Mouse (Mus musculus) myocyte (in vitro differentiated cells): Measurements from ENCODE around the gene Fanci. TPM values are rescaled to one million over a fixed set of nuclear protein-coding genes. Genes with fewer than 3 reads are reported as not detected.

ENCODE experiments used
- H3K27me3 ChIP-seq: one replicate; pipeline ENCODE4 v1.6.1; 2011; ENCODE audit not compliant: control insufficient read depth, insufficient read depth, insufficient read length
- H3K36me3 ChIP-seq: one replicate; pipeline ENCODE4 v1.6.1; 2011; ENCODE audit not compliant: control insufficient read depth, insufficient read depth
- H3K4me2 ChIP-seq: one replicate; pipeline ENCODE4 v1.6.1; 2011; ENCODE audit warnings: low read depth, control low read depth
- H3K4me3 ChIP-seq: one replicate; pipeline ENCODE4 v1.5.1; 2011; ENCODE audit warnings: mild to moderate bottlenecking, control low read depth, moderate library complexity
- H3K79me2 ChIP-seq: one replicate; pipeline ENCODE4 v1.6.1; 2011; ENCODE audit not compliant: control insufficient read depth, insufficient read depth
- H3ac ChIP-seq: one replicate; pipeline ENCODE4 v1.6.1; 2011; ENCODE audit not compliant: control insufficient read depth, insufficient read length
- CEBPB ChIP-seq: IDR thresholded peaks from 2 replicates; pipeline ENCODE4 v1.6.1; 2011; ENCODE audit warnings: mild to moderate bottlenecking, moderate library complexity; ENCODE audit not compliant: poor library complexity, insufficient read depth, severe bottlenecking
- E2F4 ChIP-seq: IDR thresholded peaks from one replicate; pipeline ENCODE4 v1.6.1; 2011; ENCODE audit warnings: mild to moderate bottlenecking, control low read depth, moderate library complexity; ENCODE audit not compliant: insufficient read depth
- MAX ChIP-seq: IDR thresholded peaks from one replicate; pipeline ENCODE4 v1.6.1; 2011; ENCODE audit warnings: low read depth, mild to moderate bottlenecking, control low read depth
- MYOD1 ChIP-seq, 3 experiments: IDR thresholded peaks; one replicate each; pipeline ENCODE4 v1.6.1; 2011; ENCODE audit warnings: control low read depth in 2 of 3, low read depth in 2 of 3, mild to moderate bottlenecking in 2 of 3, moderate library complexity in 1 of 3; ENCODE audit not compliant: insufficient read length in 2 of 3, control insufficient read depth in 1 of 3
- MYOG ChIP-seq, 3 experiments: IDR thresholded peaks; one replicate each; pipeline ENCODE4 v1.6.1; 2011; ENCODE audit warnings: control low read depth in 2 of 3, low read depth in 2 of 3, mild to moderate bottlenecking in 2 of 3; ENCODE audit not compliant: insufficient read length in 2 of 3, control insufficient read depth in 1 of 3, insufficient read depth in 1 of 3
- POLR2A ChIP-seq: IDR thresholded peaks from one replicate; pipeline ENCODE4 v1.6.1; 2011; ENCODE audit warnings: low read depth, mild to moderate bottlenecking, control low read depth, moderate library complexity; ENCODE audit not compliant: insufficient read length
- POLR2AphosphoS2 ChIP-seq: IDR thresholded peaks from one replicate; pipeline ENCODE4 v1.6.1; 2011; ENCODE audit warnings: low read depth, control low read depth; ENCODE audit not compliant: insufficient read length
- REST ChIP-seq: IDR thresholded peaks from one replicate; pipeline ENCODE4 v1.6.1; 2011; ENCODE audit warnings: mild to moderate bottlenecking, control low read depth, moderate library complexity; ENCODE audit not compliant: insufficient read depth, insufficient read length
- SRF ChIP-seq: IDR thresholded peaks from one replicate; pipeline ENCODE4 v1.6.1; 2011; ENCODE audit warnings: low read depth; ENCODE audit not compliant: control insufficient read depth, insufficient read length
- TCF12 ChIP-seq: IDR thresholded peaks from one replicate; pipeline ENCODE4 v1.6.1; 2011; ENCODE audit warnings: mild to moderate bottlenecking, control low read depth; ENCODE audit not compliant: poor library complexity, insufficient read depth, severe bottlenecking
- TCF3 ChIP-seq: IDR thresholded peaks from one replicate; pipeline ENCODE4 v1.6.1; 2011; ENCODE audit warnings: low read depth, control low read depth; ENCODE audit not compliant: insufficient read length
- USF1 ChIP-seq: IDR thresholded peaks from one replicate; pipeline ENCODE4 v1.6.1; 2011; ENCODE audit warnings: low read depth, mild to moderate bottlenecking, control low read depth, moderate library complexity
- polyA plus RNA-seq: library from polyadenylated mRNA; unstranded; fragments of >200 nt; fragmentation: generic; extraction: Trizol; gene quantifications from one replicate; pipeline ENCODE4 v1.2.1, GENCODE M21; 2012; ENCODE audit warnings: missing spikeins

Gene Fanci
- polyA plus RNA-seq, 1 experiment, result 1.6 TPM

DNA sequence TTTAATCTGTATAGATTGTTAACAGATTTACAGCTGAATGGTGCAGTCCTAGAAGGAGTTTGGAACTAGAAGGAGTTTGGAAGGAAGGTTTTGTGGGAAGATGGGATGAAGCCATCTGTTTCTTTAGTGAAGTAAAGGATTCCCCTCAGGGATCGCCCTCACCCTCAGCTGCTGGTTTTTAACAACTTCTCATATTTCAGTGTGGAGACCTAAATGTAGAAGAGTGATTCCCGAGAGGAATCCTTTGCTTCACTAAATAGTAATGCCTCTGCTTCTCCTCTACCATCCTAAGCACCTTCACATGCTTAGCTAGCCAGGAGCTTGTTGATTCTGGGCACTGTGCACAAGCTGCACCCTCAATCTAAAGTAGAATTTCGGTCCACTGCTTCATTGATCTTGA lies 258 bp upstream of the Fanci start:
- Histone ChIP-seq H3K4me3 (peak overlapping the region; percentile 60), H3K79me2 (no peaks in the 10 kb centered on the region), H3K4me2 (peak overlapping the region; percentile 81), H3K27me3 (peaks cover 7% of the 10 kb centered on the region), H3K36me3 (no peaks in the 10 kb centered on the region), H3ac (peak overlapping the region; percentile 37)
- TF ChIP-seq REST, result no peak
- no peak for TF ChIP-seq MAX
- TF ChIP-seq TCF12, result no peak
- TF ChIP-seq USF1, result no peak
- no peak for TF ChIP-seq SRF

DNA sequence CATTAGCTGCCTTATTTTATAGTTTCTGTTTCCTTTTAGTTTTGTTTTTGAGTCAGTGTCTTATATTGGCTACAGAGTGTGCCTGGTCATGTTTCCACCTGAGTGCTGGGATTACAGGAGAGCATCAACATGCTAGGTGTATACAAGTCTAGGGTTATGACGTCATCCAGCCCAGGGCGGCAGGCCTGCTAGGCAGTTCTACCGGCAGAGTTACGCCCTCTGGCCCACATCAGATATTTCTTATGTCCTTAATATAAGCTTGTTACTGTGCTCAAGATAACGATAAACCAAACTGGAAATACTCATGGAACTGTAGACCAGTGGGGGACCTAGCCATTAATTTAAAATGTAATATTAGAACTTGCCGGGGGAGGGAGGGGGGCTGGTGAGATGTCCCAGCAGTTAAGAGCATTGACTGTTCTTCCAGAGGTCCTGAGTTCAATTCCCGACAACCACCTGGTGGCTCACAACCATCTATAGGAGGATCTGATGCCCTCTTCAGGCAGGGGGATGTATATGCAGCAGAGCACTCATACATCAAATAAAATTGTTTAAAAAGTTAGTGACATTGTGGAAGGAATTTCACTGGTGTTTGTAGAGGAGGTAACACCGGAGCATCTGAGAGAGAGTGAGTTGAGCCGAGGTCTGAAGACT lies 1.3 kb downstream of the Fanci start:
- peak overlapping the region; percentile 60 for H3K4me3 ChIP-seq
- H3K27me3 ChIP-seq, result no peaks in the 10 kb centered on the region
- no peaks in the 10 kb centered on the region for H3K36me3 ChIP-seq
- no peak for TF ChIP-seq REST
- TF ChIP-seq USF1, result no peak
- TF ChIP-seq E2F4, result no peak
- no peak for TF ChIP-seq TCF3
- no peak for TF ChIP-seq SRF
- no peak for TF ChIP-seq MYOD1 (IDR thresholded peaks at IDR 0.05; ENCODE audit: control insufficient read depth in 1 of 3, insufficient read length in 2 of 3, low read depth in 2 of 3)
- no peak for TF ChIP-seq TCF12
- TF ChIP-seq MYOG (IDR thresholded peaks at IDR 0.05; ENCODE audit: control insufficient read depth in 1 of 3, insufficient read depth in 1 of 3, insufficient read length in 2 of 3, low read depth in 2 of 3), result no peak
- TF ChIP-seq POLR2A, result no peak
- TF ChIP-seq CEBPB, result no peak
- no peak for TF ChIP-seq POLR2AphosphoS2
- H3K79me2 ChIP-seq, result no peaks in the 10 kb centered on the region
- H3K4me2 ChIP-seq, result peak overlapping the region; percentile 81
- H3ac ChIP-seq, result peak overlapping the region; percentile 37

DNA sequence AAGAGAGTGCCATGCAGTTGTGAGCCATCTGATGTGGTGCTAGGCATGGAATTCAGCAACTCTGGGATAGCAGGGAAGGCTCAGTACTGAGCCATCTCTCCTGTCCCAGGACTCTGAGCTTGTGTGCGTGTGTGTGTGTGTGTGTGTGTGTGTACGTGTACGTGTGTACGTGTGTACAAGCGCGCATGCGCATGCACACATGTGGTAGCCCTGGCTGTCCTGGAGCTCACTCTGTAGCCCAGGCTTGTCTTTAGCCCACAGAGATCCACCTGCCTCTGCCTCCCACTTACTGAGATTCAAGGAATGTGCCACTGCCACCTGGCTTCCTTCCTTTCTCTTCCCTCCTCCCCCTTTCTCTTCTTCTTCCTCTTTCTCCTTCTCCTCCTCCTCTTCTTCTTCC lies 2.2 kb downstream of the Fanci start:
- TF ChIP-seq POLR2A (no peak), E2F4 (no peak), MYOD1 (IDR thresholded peaks at IDR 0.05; ENCODE audit: control insufficient read depth in 1 of 3, insufficient read length in 2 of 3, low read depth in 2 of 3) (no peak), CEBPB (no peak), TCF3 (no peak), TCF12 (no peak), POLR2AphosphoS2 (no peak), MYOG (IDR thresholded peaks at IDR 0.05; ENCODE audit: control insufficient read depth in 1 of 3, insufficient read depth in 1 of 3, insufficient read length in 2 of 3, low read depth in 2 of 3) (no peak), REST (no peak), USF1 (no peak), MAX (no peak), SRF (no peak)
- Histone ChIP-seq H3K36me3 (no peaks in the 10 kb centered on the region), H3ac (no peak overlapping the region), H3K4me2 (no peak overlapping the region), H3K4me3 (no peak overlapping the region), H3K79me2 (no peaks in the 10 kb centered on the region), H3K27me3 (no peaks in the 10 kb centered on the region)

DNA sequence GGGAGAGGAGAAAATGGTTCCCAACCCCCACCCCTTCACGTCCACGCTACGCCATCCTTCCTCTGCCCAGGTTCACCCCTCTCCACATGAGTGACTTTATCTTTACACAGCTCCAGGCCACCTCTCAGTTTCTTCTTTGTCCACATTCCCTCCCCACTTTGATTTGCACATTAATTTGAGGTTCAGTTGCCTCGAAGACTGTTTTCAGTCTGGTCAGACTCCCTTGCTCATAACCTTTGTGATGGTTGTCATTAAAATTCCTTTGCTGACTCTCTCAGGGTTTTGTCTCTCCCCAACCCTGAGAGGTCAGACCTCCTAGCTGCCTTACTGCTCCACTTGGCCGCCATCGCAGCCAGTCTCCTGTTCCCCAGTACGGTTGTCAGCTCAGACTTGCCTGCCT lies 2.9 kb downstream of the Fanci start:
- Histone ChIP-seq H3K27me3 (no peaks in the 10 kb centered on the region), H3ac (no peak overlapping the region), H3K4me3 (no peak overlapping the region), H3K36me3 (no peaks in the 10 kb centered on the region), H3K4me2 (no peak overlapping the region), H3K79me2 (no peaks in the 10 kb centered on the region)
- TF ChIP-seq MYOG (IDR thresholded peaks at IDR 0.05; ENCODE audit: control insufficient read depth in 1 of 3, insufficient read depth in 1 of 3, insufficient read length in 2 of 3, low read depth in 2 of 3) (no peak), POLR2A (no peak)

DNA sequence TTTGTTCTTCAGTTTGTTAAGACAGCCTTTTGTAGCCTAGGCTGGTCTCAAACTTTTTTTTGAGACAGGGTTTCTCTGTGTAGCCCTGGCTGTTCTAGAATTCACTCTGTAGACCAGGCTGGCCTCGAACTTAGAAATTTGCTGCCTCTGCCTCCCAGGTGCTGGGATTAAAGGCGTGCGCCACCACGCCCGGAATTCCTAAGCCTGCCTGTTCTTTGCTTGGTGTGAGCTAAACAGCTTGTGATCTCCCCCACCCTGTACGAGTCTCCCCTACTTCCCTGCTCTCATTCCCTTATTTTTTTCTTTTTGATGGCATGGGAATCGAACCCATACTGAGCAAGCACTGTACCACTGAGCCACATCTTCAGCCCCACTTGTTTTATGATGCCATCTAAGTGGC lies 3.5 kb downstream of the Fanci start:
- TF ChIP-seq SRF, result no peak
- TF ChIP-seq TCF12, result no peak
- no peak for TF ChIP-seq POLR2AphosphoS2
- no peak for TF ChIP-seq REST
- TF ChIP-seq MAX, result no peak
- Histone ChIP-seq H3K4me3 (no peak overlapping the region), H3K36me3 (no peaks in the 10 kb centered on the region), H3K27me3 (no peaks in the 10 kb centered on the region), H3K79me2 (no peaks in the 10 kb centered on the region), H3K4me2 (no peak overlapping the region), H3ac (no peak overlapping the region)
